Mouse (Mus musculus) adrenal gland, adult 2 months (tissue): ENCODE measurements around the gene Ddt. TPM values are rescaled to one million over a fixed set of nuclear protein-coding genes. Genes with fewer than 3 reads are reported as not detected.

Experiments
- DNase-seq: peaks from one replicate; pipeline ENCODE4 v3.0.0; 2021
- long read RNA-seq: library from polyadenylated mRNA; stranded (forward); transcript quantifications from one replicate; pipeline ENCODE4 v2.0.0, GENCODE M21; 2021
- polyA plus RNA-seq: library from polyadenylated mRNA; depleted of rRNA; stranded (reverse); fragments of >200 nt; gene quantifications from 2 replicates; pipeline ENCODE4 v1.2.3, GENCODE M21; 2012; rRNA removed
- total RNA-seq, 2 experiments: library from RNA; stranded (reverse); gene quantifications; 2 replicates each; pipeline ENCODE4 v1.2.3; 2021

Gene Ddt
- total RNA-seq (100 to 1,000 TPM; 177 to 205 TPM), polyA plus RNA-seq (240 and 255 TPM in 2 replicates)
- long read RNA-seq, transcript Ddt-201 (3 exons, 649 nt), result major isoform, 94 of 99 reads
- long read RNA-seq, partial matches to known transcripts, result 0 of 99 reads
- long read RNA-seq, other reads (novel, unspliced or antisense), result 4 of 99 reads

GRCm38 (mm10) chr10:75772795-75773664 is at the start of gene Ddt:
Gene Ddt, minus strand, starts transcription at chr10:75773414.
- peak; percentile 91 for DNase-seq

- DNase-seq, result no peak
Measured at GRCm38 (mm10) chr10:75822443-75822842, 49.2 kb upstream of the Ddt start, which contains the start of gene Gstt4. Gene Gstt4, minus strand, starts transcription at chr10:75822543.

- no peak for DNase-seq
Measured at GRCm38 (mm10) chr10:75819882-75820281, 46.7 kb upstream of the Ddt start.

GRCm38 (mm10) chr10:75818641-75819040 is 45.4 kb upstream of the Ddt start:
- DNase-seq, result no peak

- DNase-seq, result no peak
Measured at GRCm38 (mm10) chr10:75804217-75804616, 31.0 kb upstream of the Ddt start.

- peak; percentile 78 for DNase-seq
Measured at GRCm38 (mm10) chr10:75798176-75798696, 25.0 kb upstream of the Ddt start, which contains the start of gene Gstt1. Gene Gstt1, minus strand, starts transcription at chr10:75798584.

- DNase-seq, result peak; percentile 72
Measured at GRCm38 (mm10) chr10:75797619-75798175, 24.5 kb upstream of the Ddt start.

- no peak for DNase-seq
Measured at GRCm38 (mm10) chr10:75796731-75797516, 23.7 kb upstream of the Ddt start.

- peak; percentile 51 for DNase-seq
Measured at GRCm38 (mm10) chr10:75794880-75795279, 21.7 kb upstream of the Ddt start.

GRCm38 (mm10) chr10:75790773-75791172 is 17.6 kb upstream of the Ddt start:
- DNase-seq, result no peak

- no peak for DNase-seq
Measured at GRCm38 (mm10) chr10:75789841-75790240, 16.6 kb upstream of the Ddt start.

- DNase-seq, result no peak
Measured at GRCm38 (mm10) chr10:75789081-75789735, 16.0 kb upstream of the Ddt start.

- no peak for DNase-seq
Measured at GRCm38 (mm10) chr10:75788277-75788676, 15.1 kb upstream of the Ddt start.

- DNase-seq, result no peak
Measured at GRCm38 (mm10) chr10:75785442-75785841, 12.2 kb upstream of the Ddt start.

- DNase-seq, result peak; percentile 85
Measured at GRCm38 (mm10) chr10:75780769-75781578, 7.8 kb upstream of the Ddt start, which contains the start of the genes Gm20441 and Gstt3. Gene Gm20441, minus strand, starts transcription at chr10:75780954. Gene Gstt3, minus strand, starts transcription at chr10:75781414.

- no peak for DNase-seq
Measured at GRCm38 (mm10) chr10:75779206-75780174, 6.3 kb upstream of the Ddt start.

- DNase-seq, result no peak
Measured at GRCm38 (mm10) chr10:75777885-75778284, 4.7 kb upstream of the Ddt start.

GRCm38 (mm10) chr10:75776562-75776961 is 3.3 kb upstream of the Ddt start:
- DNase-seq, result no peak

- no peak for DNase-seq
Measured at GRCm38 (mm10) chr10:75774587-75774986, 1.4 kb upstream of the Ddt start.
